17 mouse cellular contexts compared by ENCODE assay signal in the genomic region with DNA sequence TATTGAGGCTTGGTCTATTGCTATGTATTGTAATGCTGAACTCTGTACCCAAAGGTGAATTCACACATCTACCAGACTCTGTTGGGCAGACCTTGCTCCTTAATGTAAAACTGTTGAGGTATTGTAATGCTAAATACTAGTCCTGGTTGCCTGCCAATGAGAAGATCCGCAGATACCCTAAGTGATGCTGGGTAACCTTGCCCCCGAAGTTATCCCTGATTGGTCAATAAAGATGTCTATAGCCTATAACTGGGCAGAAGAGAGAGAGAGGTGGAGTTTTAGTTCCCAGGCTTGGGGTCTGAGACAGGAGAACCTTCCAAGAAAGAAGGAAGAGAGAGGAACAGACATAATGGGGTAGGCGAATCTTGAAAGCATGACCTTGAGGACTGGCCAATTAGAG.
"Had no signal": no experiment of that assay in that cellular context is flagged by ENCODE, and none has a peak within 500 bp of the region (broad histone marks: within the 10 kb centered on the region; RNA-seq: fewer than 3 reads in every experiment).

No protein-coding gene starts in this region.

- H3K9ac ChIP-seq: liver, embryonic 15.5 days; liver, postnatal 0 days; lung, embryonic 15.5 days; midbrain, embryonic 12.5 days; neural tube, embryonic 13.5 days; stomach, embryonic 15.5 days had no signal

- ATAC-seq: liver, postnatal 0 days; lung, postnatal 0 days; midbrain, embryonic 16.5 days had no signal

- DNase-seq: liver, postnatal 0 days; lung, adult 2 months; lung, postnatal 4 days; midbrain, embryonic 14.5 days; right cerebral cortex, postnatal 14 days; thymus, adult 18-20 months; thymus, postnatal 14 days; thymus, postnatal 36 days had no signal

- H3K4me2 ChIP-seq: liver, embryonic 15.5 days; lung, embryonic 15.5 days; midbrain, embryonic 12.5 days; neural tube, embryonic 13.5 days; stomach, embryonic 15.5 days had no signal

- H3K9me3 ChIP-seq: liver, embryonic 15.5 days; lung, embryonic 15.5 days; midbrain, embryonic 10.5 days; midbrain, embryonic 12.5 days; neural tube, embryonic 13.5 days; stomach, embryonic 15.5 days had no signal

- H3K4me3 ChIP-seq: liver, embryonic 15.5 days; lung, embryonic 15.5 days; midbrain, embryonic 10.5 days; midbrain, embryonic 12.5 days; myocyte; neural tube, embryonic 13.5 days; stomach, embryonic 15.5 days had no signal

- H3K27ac ChIP-seq: liver, embryonic 15.5 days; lung, embryonic 15.5 days; midbrain, embryonic 10.5 days; midbrain, embryonic 12.5 days; neural tube, embryonic 13.5 days; stomach, embryonic 15.5 days had no signal

- H3K27me3 ChIP-seq: liver, embryonic 15.5 days; lung, embryonic 15.5 days; midbrain, embryonic 12.5 days; neural tube, embryonic 13.5 days; stomach, embryonic 15.5 days had no signal

- H3K36me3 ChIP-seq: lung, embryonic 15.5 days; midbrain, embryonic 12.5 days; neural tube, embryonic 13.5 days; stomach, embryonic 15.5 days had no signal
